Mouse (Mus musculus): Measurements from ENCODE around the gene Nckap5. TPM values are rescaled to one million over a fixed set of nuclear protein-coding genes. Genes with fewer than 3 reads are reported as not detected.

The Nckap5 gene
- polyA plus RNA-seq, 2 experiments: 6.8 to 14.9 TPM

DNA sequence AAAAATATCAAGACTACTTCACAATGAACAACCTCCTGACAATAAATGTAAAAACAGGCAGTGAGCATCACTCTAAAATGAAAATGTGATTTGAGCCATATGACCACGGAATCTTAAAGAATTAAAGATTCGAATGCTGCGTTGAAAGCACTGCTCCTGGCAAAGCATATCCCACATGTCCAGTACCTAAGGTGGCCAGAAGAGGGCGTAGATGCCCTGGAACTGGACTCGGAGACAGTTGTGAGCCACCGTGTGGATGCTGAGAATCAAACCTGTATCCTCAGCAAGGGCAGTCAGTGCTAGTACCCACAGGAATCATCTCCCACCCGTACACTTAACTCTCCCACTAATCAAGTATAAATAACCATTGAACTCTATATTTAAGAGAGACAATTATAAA, 333.9 kb downstream of the Nckap5 start:
- no peak for TF ChIP-seq POLR2A (IDR thresholded peaks at IDR 0.05; ENCODE audit: borderline replicate concordance, extremely low read depth, insufficient read depth, insufficient read length)
- no peak for DNase-seq (ENCODE audit: low spot score)
- H3K4me3 ChIP-seq (replicated peaks; ENCODE audit: low read length): no peak overlapping the region
- peaks cover 13% of the 10 kb centered on the region for H3K4me1 ChIP-seq (ENCODE audit: control insufficient read depth, insufficient read depth, low read length)
- no peaks in the 10 kb centered on the region for H3K27me3 ChIP-seq (ENCODE audit: control insufficient read depth, insufficient read depth, low read length)
- no peak for ATAC-seq (ENCODE audit: low FRiP score, low read depth)
- WGBS: 76% methylated on average over 7 of the region's 7 CpGs
- H3K36me3 ChIP-seq (ENCODE audit: control insufficient read depth, insufficient read depth, low read length): no peaks in the 10 kb centered on the region
- no peaks in the 10 kb centered on the region for H3K9me3 ChIP-seq (ENCODE audit: control insufficient read depth, low read length)
- no peak overlapping the region for H3K4me2 ChIP-seq (replicated peaks; ENCODE audit: low read depth, low read length, severe bottlenecking)
- no peak overlapping the region for H3K9ac ChIP-seq (ENCODE audit: low read depth, low read length, severe bottlenecking)
- no peak overlapping the region for H3K27ac ChIP-seq (replicated peaks; ENCODE audit: low read depth, low read length)

DNA sequence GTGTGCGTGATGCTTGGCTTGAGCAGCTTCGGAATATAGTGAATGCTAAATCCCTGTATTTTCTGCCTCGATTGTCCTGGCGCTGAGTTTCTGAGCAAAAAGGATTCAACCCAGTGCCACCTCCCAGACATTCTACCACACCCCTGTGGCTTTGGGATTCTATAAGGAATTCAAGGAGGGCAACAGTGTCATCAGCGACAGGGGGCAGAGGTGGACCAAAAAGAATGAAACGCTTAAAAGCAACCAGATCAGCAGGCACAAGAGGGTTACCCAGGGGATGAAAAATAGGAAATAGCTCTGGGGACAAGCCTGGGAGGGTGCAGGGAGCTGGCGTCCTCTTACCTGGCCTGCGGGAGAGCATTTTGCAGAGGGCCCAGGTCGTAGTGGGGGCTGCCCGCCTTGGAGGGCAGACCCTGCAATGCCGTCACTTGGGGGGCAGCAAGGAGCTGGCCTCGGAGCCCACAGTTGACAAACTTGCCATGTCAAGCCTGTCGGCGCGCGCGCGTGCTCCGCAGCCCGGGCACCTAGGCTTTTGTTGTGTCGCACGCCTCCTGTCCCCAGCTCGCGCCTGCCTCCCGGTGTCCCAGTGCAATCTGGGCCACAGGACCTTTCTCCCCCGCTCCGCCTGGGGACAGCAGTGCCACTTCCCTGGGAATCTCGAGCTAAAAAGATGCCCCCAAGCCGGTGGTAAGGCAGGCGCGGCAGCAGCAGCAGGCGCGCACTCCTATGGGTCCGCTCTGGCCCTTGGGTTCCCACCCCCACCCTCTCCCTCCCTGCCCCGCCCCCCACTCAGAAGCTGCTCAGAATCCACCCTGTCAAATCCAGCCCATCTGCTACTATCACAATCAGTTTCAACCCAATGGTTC, 338.2 kb downstream of the Nckap5 start:
- no peak for TF ChIP-seq POLR2A (IDR thresholded peaks at IDR 0.05; ENCODE audit: borderline replicate concordance, extremely low read depth, insufficient read depth, insufficient read length)
- no peaks in the 10 kb centered on the region for H3K27me3 ChIP-seq (ENCODE audit: control insufficient read depth, insufficient read depth, low read length)
- H3K36me3 ChIP-seq (ENCODE audit: control insufficient read depth, insufficient read depth, low read length): no peaks in the 10 kb centered on the region
- peaks cover 13% of the 10 kb centered on the region for H3K4me1 ChIP-seq (ENCODE audit: control insufficient read depth, insufficient read depth, low read length)
- DNase-seq (ENCODE audit: low spot score) (no peak), ATAC-seq (ENCODE audit: low FRiP score, low read depth) (peak; percentile 62)
- H3K9ac ChIP-seq (ENCODE audit: low read depth, low read length, severe bottlenecking): peak overlapping the region; percentile 64
- WGBS: 4% methylated on average over 35 of the region's 35 CpGs
- H3K27ac ChIP-seq (replicated peaks; ENCODE audit: low read depth, low read length): no peak overlapping the region
- peak overlapping the region; percentile 48 for H3K4me3 ChIP-seq (replicated peaks; ENCODE audit: low read length)
- no peaks in the 10 kb centered on the region for H3K9me3 ChIP-seq (ENCODE audit: control insufficient read depth, low read length)
- peak overlapping the region; percentile 95 for H3K4me2 ChIP-seq (replicated peaks; ENCODE audit: low read depth, low read length, severe bottlenecking)

DNA sequence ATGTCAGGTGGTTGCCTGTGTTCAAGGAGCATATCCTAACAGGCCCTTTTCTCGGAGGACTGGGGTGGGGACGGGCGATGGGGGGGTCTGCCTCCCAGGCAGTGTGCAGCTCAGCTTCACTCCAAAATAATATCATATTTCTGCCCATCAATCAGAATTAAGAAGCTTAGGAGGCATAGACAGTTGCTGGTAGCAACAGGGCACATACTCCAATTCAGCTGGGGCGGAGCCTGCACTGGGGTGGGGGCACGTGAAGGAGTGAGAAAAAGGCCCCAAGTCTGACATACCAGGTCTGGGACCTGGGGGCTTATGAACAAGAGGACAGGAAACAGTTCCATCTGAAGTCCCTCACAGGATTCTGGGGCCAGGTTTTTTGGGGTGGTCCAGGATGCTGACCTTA, 339.2 kb downstream of the Nckap5 start:
- no peak for DNase-seq (ENCODE audit: low spot score)
- Histone ChIP-seq H3K9me3 (ENCODE audit: control insufficient read depth, low read length) (no peaks in the 10 kb centered on the region), H3K27ac (replicated peaks; ENCODE audit: low read depth, low read length) (no peak overlapping the region), H3K4me2 (replicated peaks; ENCODE audit: low read depth, low read length, severe bottlenecking) (no peak overlapping the region), H3K27me3 (ENCODE audit: control insufficient read depth, insufficient read depth, low read length) (no peaks in the 10 kb centered on the region), H3K9ac (ENCODE audit: low read depth, low read length, severe bottlenecking) (no peak overlapping the region), H3K4me1 (ENCODE audit: control insufficient read depth, insufficient read depth, low read length) (peaks cover 13% of the 10 kb centered on the region), H3K4me3 (replicated peaks; ENCODE audit: low read length) (no peak overlapping the region), H3K36me3 (ENCODE audit: control insufficient read depth, insufficient read depth, low read length) (no peaks in the 10 kb centered on the region)
- 80% methylated on average over 5 of the region's 5 CpGs for WGBS
- TF ChIP-seq POLR2A (IDR thresholded peaks at IDR 0.05; ENCODE audit: borderline replicate concordance, extremely low read depth, insufficient read depth, insufficient read length): no peak
- ATAC-seq (ENCODE audit: low FRiP score, low read depth): no peak

- H3K4me1 ChIP-seq (ENCODE audit: control insufficient read depth, insufficient read depth, low read length): peaks cover 13% of the 10 kb centered on the region
- no peak overlapping the region for H3K4me2 ChIP-seq (replicated peaks; ENCODE audit: low read depth, low read length, severe bottlenecking)
- no peak overlapping the region for H3K27ac ChIP-seq (replicated peaks; ENCODE audit: low read depth, low read length)
- no peak overlapping the region for H3K9ac ChIP-seq (ENCODE audit: low read depth, low read length, severe bottlenecking)
- ATAC-seq (ENCODE audit: low FRiP score, low read depth): no peak
- TF ChIP-seq POLR2A (IDR thresholded peaks at IDR 0.05; ENCODE audit: borderline replicate concordance, extremely low read depth, insufficient read depth, insufficient read length): no peak
- no peak overlapping the region for H3K4me3 ChIP-seq (replicated peaks; ENCODE audit: low read length)
- no peaks in the 10 kb centered on the region for H3K9me3 ChIP-seq (ENCODE audit: control insufficient read depth, low read length)
- 57% methylated on average over 6 of the region's 6 CpGs for WGBS
- no peak for DNase-seq (ENCODE audit: low spot score)
- H3K27me3 ChIP-seq (ENCODE audit: control insufficient read depth, insufficient read depth, low read length): no peaks in the 10 kb centered on the region
- no peaks in the 10 kb centered on the region for H3K36me3 ChIP-seq (ENCODE audit: control insufficient read depth, insufficient read depth, low read length)
Observed at GRCm38 (mm10) chr1:126490256-126490655, 340.3 kb downstream of the Nckap5 start.

DNA sequence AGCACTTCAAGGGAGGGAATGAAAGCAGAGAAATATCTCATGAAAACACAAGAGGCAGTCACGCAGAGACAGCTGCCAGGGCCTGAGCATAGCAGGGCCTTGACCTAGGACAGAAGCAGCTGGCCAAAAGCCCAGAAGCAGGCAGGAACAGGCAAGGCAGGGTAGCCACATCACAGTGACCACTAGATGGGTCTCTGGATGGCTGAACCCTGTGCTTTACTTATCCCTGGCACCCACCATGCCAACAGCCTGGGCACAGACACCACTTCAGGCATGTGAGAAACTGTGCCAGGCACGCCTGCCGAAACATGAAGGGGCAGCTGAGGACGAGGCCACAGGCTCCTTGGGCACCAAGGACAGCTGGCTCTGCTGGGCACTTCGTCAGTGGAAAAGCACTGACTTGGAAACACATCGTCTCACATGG, 345.9 kb downstream of the Nckap5 start:
- Histone ChIP-seq H3K4me2 (replicated peaks; ENCODE audit: low read depth, low read length, severe bottlenecking) (no peak overlapping the region), H3K4me1 (ENCODE audit: control insufficient read depth, insufficient read depth, low read length) (no peaks in the 10 kb centered on the region), H3K36me3 (ENCODE audit: control insufficient read depth, insufficient read depth, low read length) (no peaks in the 10 kb centered on the region), H3K4me3 (replicated peaks; ENCODE audit: low read length) (no peak overlapping the region), H3K9me3 (ENCODE audit: control insufficient read depth, low read length) (no peaks in the 10 kb centered on the region), H3K27ac (replicated peaks; ENCODE audit: low read depth, low read length) (no peak overlapping the region), H3K27me3 (ENCODE audit: control insufficient read depth, insufficient read depth, low read length) (no peaks in the 10 kb centered on the region), H3K9ac (ENCODE audit: low read depth, low read length, severe bottlenecking) (no peak overlapping the region)
- no peak for DNase-seq (ENCODE audit: low spot score)
- TF ChIP-seq POLR2A (IDR thresholded peaks at IDR 0.05; ENCODE audit: borderline replicate concordance, extremely low read depth, insufficient read depth, insufficient read length): no peak
- WGBS: 82% methylated on average over 6 of the region's 6 CpGs
- ATAC-seq (ENCODE audit: low FRiP score, low read depth): no peak

Measured in limb, embryonic 14.5 days (tissue).